Mouse (Mus musculus) retina, adult 2 months (tissue): ENCODE data around the gene Nabp1.
"Not testable (repeated sequence)": the region's sequence is repeated elsewhere in the genome, so short reads cannot be mapped to it uniquely, and the experiment has no call there.

Source experiments
- DNase-seq: peaks from one replicate; pipeline ENCODE4 v3.0.0-alpha.2; 2012; ENCODE audit warnings: low read depth, low spot score

Nabp1 gene

GRCm38 (mm10) chr1:51486291-51486690 is 8.1 kb upstream of the Nabp1 start:
- DNase-seq = no peak

DNA sequence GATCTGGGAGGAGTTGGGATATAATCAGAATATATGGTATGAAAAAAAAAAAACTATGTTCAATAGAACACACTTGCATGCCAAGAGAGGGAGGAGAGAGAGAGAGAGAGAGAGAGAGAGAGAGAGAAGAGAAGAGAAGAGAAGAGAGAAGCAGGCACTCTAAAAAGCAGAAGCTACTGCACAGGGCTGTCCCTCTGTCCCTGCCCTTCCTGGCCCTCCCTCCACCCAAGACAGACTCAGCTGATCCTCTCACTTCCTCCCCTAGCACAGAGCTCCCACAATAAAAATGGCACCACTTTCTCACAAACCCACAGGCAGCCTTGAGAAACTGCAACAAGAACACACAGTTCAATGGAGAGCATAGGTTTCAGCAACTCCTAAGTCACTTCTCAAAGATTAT is 2.2 kb upstream of the Nabp1 start:
- DNase-seq = no peak

DNA sequence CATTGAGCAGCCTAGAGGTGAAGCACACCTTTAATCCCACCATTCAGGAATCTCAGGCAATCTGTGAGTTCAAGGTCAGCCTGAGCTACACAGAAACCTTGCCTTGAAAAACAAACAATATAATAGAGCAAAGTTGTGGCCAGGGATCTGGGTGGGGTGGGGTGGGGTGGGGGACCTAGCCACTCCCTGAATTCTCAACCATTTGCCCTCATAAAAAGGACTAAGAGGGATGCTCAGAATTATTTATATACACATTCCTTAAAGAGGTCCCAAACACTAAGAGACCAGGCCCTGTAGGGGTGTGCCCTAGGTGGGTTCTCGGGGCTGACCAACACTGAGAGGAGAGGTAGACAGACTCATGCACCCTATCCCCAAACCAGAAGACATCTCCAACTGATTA is 1.5 kb upstream of the Nabp1 start:
- no peak for DNase-seq

- DNase-seq = no peak
These were observed 753 bp upstream of the Nabp1 start for GRCm38 (mm10) chr1:51479027-51479329.

DNA sequence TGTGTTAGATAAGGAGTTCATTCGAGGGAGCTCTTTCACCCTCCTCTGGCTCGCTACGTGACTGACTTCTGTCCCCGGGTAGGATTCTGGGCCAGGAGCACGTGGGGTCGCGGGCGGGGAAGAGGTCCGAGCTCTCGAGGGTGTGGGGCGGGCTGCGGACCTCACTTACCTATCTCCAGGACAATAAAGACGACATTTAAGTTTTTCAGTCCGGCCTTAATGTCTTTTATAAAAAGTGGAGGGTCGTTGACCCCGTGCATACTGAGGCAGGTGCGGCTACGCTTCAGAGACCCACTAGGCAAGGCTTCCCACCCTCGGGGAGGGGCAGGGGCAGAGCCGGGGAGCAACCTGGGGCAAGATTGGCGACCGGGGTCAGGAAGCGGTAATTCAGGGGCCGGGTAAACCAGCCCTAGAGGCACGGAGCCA is 556 bp downstream of the Nabp1 start:
- peak; percentile 9 for DNase-seq

GRCm38 (mm10) chr1:51476405-51476804 is 1.8 kb downstream of the Nabp1 start:
- no peak for DNase-seq

DNA sequence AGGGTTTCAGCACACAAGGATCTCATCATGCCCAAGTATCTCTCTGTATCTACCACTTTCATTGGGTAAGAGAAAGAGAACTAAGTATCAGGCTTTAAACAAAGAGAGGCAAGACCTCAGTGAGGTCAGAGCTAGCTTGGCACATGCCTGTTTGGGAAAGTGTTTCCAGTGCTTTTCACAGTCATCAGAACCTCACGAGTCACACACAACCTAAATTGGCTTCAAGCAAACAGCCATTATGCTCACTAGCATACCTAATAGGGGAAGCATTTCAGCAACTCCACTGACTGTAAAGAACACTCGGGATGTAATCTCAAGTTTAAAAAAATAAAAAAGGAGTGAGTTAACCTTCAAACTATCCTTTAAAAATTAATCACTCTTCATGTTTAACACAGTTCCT is 10.1 kb downstream of the Nabp1 start:
- DNase-seq = no peak

DNA sequence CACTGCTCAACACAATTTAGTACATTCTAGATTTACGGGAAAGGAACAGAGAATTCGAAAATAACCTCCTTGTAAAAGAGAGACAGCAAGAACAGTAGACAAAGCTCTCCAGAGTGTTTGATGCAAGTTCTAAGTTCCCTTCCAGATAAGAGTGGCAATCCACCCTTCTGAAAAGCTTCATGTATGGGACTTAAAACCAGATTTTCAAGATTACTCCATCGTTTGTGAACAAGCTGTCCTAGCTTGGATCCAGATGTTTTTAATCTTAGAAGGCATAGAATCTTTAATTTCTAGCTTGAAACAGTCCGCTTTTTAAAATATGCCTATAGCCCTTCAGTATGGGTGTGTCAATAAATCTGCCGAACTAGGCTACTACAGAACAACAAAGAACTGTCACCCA is 11.0 kb downstream of the Nabp1 start:
- no peak for DNase-seq

DNA sequence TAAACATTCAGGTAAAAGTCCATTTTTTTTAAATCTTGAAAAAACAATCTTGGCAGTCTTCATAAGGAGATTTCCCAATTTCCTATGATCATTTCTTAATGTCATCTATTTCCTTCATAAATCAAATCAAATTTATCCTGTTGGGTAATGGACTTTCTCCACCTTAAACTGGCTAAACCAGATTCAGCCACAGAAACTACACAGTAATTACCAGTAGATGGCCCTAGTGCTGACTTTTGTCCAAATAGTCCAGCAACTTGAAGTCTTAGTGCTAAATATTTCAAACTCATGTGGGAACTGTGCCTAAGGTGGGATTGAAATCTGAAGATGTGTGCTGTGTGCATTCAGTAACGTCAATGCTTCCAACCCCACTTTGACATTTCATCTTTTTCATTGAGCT is 11.8 kb downstream of the Nabp1 start:
- DNase-seq = peak; percentile 11

- DNase-seq = no peak
These were observed 12.9 kb downstream of the Nabp1 start for GRCm38 (mm10) chr1:51465285-51465684.

DNA sequence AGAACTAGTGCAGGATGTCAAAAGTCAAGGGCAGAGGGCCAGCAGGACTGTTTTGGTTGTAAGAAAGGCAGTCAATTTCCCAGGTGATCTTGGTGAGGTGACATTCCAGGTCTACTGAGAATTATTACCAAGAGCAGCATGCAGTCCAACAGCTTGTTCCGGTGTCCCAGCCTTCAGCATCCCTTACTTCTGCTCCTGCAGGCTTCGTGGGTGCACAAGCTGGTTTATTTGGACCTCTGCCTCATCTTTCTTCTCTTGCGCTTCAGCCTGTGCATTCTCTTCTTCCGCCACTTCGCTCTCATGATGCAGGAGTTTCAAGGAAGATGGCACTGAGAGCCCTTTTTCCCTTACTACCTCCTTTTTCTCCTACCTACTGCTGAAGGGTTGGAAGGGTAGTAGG is 15.2 kb downstream of the Nabp1 start:
- no peak for DNase-seq

GRCm38 (mm10) chr1:51458731-51459450 is 19.3 kb downstream of the Nabp1 start:
- peak; percentile 54 for DNase-seq

DNA sequence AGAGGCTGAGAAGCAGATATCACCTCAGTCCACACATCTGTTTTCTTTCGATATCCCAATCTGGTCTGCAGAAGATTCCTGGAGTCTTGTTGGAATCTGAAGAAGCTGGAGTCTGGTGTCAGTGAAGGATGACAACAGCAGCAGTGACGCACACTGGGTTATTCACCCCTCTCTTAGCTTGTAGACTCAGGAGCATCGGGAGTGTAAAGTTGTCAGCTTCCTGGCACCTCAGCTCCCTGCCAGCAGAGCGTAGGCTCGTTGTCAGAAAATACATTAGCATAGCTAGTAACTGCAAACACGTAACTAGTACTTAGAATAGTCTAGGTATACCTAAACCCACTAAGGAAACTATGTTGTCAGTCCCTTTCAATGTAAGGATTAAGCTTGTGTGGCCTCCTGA is 20.1 kb downstream of the Nabp1 start:
- DNase-seq = no peak

GRCm38 (mm10) chr1:51457249-51457648 is 21.0 kb downstream of the Nabp1 start:
- no peak for DNase-seq

DNA sequence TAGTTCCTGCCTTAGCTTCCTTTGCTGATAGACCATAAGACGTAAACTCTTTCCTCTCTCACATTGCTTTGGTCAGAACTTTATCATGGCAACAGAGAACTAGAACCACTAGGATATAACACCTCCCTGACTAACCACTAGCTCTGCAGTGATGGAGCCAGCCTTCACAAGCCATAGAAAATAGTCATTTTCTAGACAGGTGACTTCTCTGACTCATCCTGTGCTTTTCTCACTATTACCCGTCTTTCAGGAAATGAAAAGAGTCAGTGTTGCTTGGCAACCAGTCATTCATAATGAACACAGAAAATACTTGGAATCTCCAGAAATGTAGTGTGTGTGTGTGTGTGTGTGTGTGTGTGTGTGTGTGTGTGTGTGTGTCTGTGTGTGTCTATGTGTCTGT is 29.4 kb downstream of the Nabp1 start:
- no peak for DNase-seq

GRCm38 (mm10) chr1:51445854-51446460 is 32.3 kb downstream of the Nabp1 start:
- no peak for DNase-seq

DNA sequence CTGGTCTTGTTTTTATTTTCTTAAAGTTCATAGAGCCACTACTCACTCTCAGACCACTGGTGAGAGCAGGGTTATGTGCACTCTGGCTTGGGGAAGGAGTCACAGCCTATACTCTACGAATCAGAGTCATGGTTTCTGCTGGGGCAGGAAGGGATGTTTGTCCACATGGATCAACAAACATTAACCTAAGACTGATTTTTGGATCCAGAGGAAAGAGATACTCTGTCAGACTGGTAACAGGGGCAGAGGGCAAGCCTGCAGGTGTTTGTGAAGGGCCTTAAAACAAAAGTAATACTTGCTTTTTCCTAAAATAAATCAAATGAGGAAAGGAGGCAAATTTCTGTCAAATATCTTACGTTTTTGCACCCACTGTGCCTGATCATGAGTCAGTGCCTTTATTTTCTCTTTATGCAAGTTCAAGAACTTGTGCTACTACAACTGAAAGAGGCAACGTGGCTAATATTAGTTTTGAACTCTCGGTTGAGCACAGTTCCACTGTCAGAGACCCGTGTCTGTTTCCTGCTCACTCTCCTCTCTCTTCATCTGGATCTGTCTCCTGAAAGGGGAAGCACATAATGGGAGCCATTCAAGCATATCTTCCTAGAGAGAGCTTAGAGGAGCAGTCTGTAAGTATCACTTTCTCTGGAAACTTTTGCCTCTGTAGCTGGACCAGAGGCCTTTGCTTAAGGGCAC is 32.9 kb downstream of the Nabp1 start:
- DNase-seq = no peak

DNA sequence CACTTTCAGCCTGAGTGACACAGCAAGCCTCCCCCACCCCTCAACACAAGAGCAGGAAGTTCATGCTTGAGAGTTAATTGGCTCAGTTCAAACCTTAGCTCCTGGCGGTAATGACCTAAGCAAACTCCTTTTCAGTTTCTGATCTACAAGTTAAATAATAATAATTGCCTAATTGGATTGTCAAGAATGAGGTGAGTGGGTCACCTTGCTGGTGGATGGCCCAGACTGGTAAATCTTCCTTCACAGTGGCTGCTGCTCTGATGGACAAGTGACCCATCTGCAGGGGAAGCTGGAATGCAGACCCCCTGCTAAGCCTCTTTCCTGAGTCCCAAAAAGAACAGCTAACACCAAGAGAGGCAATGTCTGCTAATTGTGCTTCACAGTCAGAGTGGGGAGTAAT is 48.5 kb downstream of the Nabp1 start:
- DNase-seq = no peak

DNA sequence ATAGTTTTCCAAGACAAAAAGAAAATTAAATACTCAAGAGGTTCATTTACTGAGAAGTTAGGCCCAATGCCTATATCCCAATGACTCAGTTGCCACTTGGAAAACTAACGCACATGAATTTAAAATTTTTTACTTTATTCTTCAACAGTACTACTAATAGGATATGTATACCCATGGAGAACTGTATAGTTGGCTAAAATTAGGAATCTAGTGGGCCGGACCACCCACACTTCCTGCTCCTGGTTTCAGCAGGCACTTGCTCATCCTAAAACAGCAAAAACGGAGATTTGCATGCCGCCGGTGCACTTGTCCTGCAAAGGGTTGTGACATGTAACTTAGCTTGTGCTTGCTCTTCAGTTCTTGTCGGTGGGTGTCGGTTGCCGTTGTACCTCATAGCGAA is 51.9 kb downstream of the Nabp1 start:
- no peak for DNase-seq

DNA sequence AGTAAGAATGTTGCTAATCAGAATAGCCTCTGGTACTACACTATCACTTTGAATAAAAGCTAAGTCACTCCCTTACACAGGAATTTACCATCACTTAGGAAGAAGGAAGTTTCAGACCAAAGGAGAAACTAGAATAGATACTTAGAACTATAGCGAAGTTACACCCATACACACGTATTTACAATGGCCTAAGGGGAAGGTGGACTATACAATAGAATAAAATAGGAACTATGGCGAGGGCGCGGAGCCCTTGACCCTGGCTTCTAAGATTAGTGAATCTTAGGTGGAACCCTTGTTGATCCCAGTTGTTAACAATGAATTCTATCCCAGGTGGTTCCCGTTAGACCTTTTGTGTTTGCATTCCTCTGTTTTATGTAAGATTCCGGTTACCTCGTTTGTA is 57.2 kb downstream of the Nabp1 start:
- DNase-seq = not testable (repeated sequence)

DNA sequence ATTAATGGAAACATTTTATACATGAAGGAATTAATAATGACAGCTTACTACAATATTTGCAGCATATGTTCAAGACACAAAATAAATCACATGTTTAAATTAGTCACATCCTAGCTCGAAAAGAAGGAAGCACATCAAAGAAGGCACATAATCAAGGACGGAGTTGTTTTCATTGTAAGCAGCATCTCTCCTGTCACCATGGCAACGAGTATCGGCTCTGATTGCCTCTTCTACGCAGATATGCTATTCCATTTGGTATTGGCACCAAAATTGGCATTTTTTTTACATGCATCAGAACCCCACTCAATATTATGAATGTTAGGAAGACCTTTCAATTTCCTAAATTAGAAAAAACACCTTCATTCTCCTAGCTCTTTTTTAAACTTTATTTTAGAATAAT is 59.5 kb downstream of the Nabp1 start:
- DNase-seq = no peak
